Mouse (Mus musculus): ENCODE results near the gene Rap1b.

Gene Rap1b

DNA sequence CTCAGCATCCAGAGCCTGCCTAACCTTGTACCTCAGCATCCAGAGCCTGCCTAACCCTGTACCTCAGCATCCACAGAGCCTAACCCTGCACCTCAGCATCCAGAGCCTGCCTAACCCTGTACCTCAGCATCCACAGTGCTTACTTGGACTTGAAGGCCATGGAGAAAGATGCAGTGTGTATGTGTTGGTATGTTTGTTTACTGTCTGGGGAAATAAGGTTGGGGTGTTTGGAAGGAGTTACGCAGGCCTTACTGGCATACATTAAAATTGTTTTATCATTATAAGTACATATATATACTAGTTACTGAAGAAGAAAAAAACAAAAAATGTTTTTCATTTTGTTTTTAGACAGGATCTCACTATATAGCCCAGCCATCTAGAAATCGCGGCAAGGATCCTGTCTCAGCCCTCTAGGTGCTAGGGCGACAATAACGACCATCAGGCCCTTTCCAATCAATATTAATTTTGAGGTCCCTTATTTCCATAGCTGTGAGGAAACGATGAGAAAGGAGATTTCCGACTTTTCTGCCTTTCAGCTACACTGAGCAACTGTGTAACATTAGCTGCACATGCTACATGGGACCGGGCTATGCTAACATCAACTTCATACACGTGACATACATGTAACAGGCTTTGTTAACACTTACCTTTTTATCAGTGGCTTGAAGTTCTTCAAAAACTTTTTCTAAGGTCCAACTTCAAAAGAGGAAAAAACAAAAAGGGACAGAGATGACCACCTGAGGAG, 76.1 kb downstream of the Rap1b start:
- no peak for DNase-seq (ENCODE audit: low spot score)

DNA sequence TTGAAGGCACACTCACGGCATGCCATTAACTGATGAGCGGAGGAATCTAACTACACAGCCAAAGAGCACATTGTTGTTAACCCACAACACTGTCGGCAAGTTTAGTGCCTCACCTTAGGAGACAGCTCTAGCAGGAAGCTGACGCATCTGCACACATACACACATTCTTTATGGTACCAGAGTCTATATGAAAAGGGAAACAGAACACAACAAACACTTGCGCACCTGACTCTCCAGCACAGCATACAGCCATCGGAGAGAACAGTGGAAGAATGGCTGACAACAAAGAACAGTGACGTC, 77.7 kb downstream of the Rap1b start:
- DNase-seq (ENCODE audit: low spot score), result no peak

DNA sequence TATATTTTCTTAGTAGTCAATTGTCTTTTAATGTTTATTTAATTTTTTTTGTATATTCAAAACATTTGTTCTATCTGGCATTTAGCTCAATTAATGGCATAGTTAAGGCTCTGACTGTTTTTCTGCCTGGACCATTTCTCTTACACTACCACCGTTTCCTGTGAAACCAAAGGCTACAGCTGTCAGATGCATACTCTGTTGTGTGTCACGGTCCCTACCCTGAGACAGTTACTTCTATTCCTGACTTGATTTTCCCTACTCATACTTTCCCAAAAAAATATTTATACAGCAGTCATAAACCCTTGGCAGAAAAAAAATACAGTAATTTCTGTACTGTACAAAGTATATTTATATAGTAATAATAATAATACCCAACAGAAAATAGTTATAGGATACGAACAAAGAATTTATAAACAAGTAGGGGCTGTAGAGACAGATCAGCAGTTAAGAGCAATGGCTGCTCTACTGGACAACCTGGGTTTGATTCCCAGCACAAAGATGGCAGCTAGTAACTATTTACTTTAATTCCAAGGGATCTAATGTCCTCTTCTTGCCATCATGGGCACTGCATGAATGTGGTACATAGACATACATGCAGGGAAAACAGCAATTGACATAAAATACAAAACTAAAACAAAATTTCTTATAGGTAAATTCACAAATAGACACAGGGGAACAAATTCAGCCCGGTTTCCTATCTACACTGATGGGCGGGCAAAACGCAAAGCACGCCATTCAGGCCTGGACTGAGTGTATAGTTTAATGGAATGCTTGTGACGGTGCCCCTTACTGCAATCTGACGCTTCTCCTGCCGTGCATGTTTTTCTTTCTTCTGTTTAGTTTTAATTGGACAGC, 78.3 kb downstream of the Rap1b start:
- no peak for DNase-seq (ENCODE audit: low spot score)

DNA sequence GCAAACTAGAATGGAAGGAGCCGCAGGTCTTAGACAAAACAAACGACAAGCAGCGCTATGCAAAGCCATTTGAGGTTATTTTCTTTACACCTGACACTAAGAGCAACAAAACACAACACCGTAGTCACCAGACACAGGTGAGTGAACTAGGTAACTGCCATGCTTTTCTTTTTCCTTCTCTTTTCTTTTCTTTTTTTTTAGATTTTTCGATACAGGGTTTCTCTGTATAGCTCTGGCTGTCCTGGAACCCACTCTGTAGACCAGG, 79.0 kb downstream of the Rap1b start:
- DNase-seq (ENCODE audit: low spot score), result no peak

DNA sequence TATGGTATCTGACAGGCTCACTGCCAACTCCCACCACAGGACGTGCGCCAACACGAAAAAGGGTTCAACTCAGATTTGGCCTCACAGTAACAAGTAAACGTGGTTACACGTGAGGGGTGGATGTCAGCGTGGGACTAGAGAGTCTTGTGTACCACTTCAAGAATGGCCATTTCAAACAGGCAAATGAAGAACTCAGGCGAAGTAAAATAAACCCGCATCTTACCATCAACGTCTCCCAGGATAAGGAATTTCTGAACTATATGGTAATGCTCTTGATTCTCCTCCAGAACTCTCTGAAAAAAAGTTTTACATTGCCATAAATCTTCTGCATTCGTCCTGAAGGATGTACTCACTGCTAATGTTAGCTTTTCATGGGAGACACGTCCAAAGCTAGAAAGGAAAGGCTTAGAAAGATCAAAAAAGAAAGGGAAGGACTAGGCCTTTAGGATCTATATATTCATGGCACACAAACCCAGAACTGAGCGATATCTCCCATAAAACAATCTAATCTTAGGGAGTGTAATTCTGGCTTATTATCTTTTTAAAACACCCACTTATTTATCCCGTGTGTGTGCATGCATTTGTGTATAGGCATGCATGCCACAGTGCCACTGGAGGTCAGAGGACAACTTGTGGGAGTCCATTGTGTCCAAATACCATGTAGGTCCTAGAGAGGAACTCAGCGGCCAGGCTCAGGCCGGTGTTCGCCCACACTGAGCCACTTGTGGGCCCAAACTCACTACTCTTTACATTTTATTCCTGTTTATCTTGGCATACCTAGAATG, 79.5 kb downstream of the Rap1b start:
- no peak for DNase-seq (ENCODE audit: low spot score)

DNA sequence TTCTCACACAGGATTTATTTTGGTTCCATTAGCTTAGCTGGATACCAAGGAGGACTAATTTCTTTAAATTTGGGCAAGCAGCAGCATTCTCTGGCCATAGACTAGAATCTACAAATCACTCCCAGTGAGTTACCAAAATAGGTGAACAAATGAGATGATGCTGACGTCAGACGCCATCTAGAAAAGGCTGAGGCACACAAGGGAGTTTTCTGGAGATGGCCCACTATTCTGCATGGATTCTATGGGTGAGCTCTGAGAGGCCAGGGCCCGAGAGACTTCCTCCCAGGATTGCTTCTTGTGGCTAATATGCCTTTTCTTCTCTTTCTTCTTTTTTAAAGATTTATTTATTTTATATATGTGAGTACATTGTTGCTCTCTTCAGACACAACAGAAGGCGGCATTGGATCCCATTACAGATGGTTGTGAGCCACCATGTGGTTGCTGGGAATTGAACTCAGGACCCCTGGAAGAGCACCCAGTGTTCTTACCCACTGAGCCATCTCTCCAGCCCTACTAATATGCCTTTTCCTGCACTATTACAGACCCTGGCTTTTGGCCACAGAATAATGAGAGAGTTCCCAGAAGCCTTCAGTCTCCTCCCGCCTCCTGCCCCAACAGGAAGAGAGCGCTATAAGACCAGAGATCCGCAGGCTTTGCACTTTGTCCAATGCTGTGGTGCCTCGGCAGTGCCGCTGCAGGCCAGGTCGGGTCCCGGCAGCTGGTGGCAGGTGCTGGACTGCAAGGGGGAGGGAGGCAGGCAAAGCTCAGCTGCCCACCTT, 80.5 kb downstream of the Rap1b start:
- DNase-seq (ENCODE audit: low spot score), result no peak

DNA sequence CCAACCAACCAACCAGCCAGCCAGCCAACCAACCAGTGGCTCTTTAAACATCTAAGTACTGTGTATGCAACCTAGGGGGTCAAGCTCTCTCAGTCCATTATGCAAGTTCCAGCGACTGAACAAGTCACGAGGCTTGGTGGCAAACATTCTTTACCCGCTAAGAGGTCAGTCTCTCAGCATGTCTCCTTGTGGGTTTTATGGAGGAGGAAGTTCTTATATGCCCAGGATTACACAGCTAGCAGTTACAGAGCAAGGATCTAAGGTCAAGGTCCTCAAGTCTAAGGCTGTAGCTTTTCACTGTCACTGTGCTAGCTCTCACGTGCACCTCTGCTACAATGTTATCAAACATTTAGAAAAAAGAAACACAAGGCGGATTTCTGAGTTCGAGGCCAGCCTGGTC, 81.2 kb downstream of the Rap1b start:
- DNase-seq (ENCODE audit: low spot score), result no peak
